ENCODE assay signal across 8 mouse cellular contexts in genomic region chrX:73716109-73716661, GRCm38 (mm10). TPM values are rescaled to one million over a fixed set of nuclear protein-coding genes. Genes with fewer than 3 reads are reported as not detected.
A peak's percentile ranks its signal among the peaks of the same experiment; 100 is the strongest.
DNase-seq lines count a peak whose midpoint lies in the region; ATAC-seq lines count a peak whose summit lies in the region.

Gene Bcap31 (minus strand): TSS chrX:73716175.
Gene Abcd1 (plus strand): TSS chrX:73716597.

- 17% methylated on average over 36 of the region's 45 CpGs for WGBS in hindbrain, embryonic 15.5 days

- H3K4me3 ChIP-seq in hindbrain, embryonic 15.5 days = peak within 1 kb of the TSS; percentile 54

- H3K9ac ChIP-seq in hindbrain, embryonic 15.5 days = peak within 1 kb of the TSS; percentile 49

- ATAC-seq in hindbrain, embryonic 15.5 days (ENCODE audit: low FRiP score, low read depth) = peak; percentile 94

- peak within 1 kb of the TSS; percentile 58 for H3K4me2 ChIP-seq in hindbrain, embryonic 15.5 days

- H3K36me3 ChIP-seq in hindbrain, embryonic 15.5 days = 0 out of 2 replicates have a peak, but pooled peaks cover under 1% of the 10 kb centered on the region

- H3K27me3 ChIP-seq in hindbrain, embryonic 15.5 days = no peaks in the 10 kb centered on the region

- no peaks in the 10 kb centered on the region for H3K9me3 ChIP-seq in hindbrain, embryonic 15.5 days

- peaks cover 29% of the 10 kb centered on the region for H3K4me1 ChIP-seq in hindbrain, embryonic 15.5 days (replicated peaks)

- H3K27ac ChIP-seq in hindbrain, embryonic 15.5 days (replicated peaks) = peak within 1 kb of the TSS; percentile 83

- DNase-seq in R1 (ENCODE audit: low read depth, low spot score) = peak; percentile 99
- peak; percentile 87 to 92 for DNase-seq in cerebellum, postnatal 25 days
- DNase-seq in frontal cortex, postnatal 36 days (ENCODE audit: low spot score in 2 of 2) = peak; percentile 84 to 88
- DNase-seq in left cerebral cortex, adult 11 months (ENCODE audit: low spot score) = peak; percentile 82
- peak; percentile 95 to 98 for DNase-seq in lung, postnatal 4 days
- peak; percentile 86 for DNase-seq in retina, postnatal 7 days (ENCODE audit: low read depth, low spot score)
- peak; percentile 76 for DNase-seq in urinary bladder, adult 2 months (ENCODE audit: low spot score)

RNA-seq across cellular contexts. Expression of gene Bcap31, which starts in this region (rescaled TPM):
- polyA plus RNA-seq in hindbrain, embryonic 15.5 days (2015; fragmentation: Nextera tagmentation; extraction: Ambion mirVana) = 134 and 137 TPM in 2 replicates
- polyA plus RNA-seq in urinary bladder, adult 2 months (2012; rRNA removed) = 175 and 177 TPM in 2 replicates

RNA-seq across cellular contexts. Expression of gene Abcd1, which starts in this region (rescaled TPM):
- polyA plus RNA-seq in hindbrain, embryonic 15.5 days (2015; fragmentation: Nextera tagmentation; extraction: Ambion mirVana) = 12.9 and 13.9 TPM in 2 replicates
- polyA plus RNA-seq in urinary bladder, adult 2 months (2012; rRNA removed) = 20.2 and 27.2 TPM in 2 replicates

Comparison
In these comparisons a context has a peak if more than half of its experiments do, and no peak if none do; other contexts are left out.
1. Peak in every context shown above with its lines: DNase-seq, ATAC-seq, H3K4me3 ChIP-seq and H3K27ac ChIP-seq.